Comparison of ENCODE assay signal across 14 mouse cellular contexts in the genomic region with DNA sequence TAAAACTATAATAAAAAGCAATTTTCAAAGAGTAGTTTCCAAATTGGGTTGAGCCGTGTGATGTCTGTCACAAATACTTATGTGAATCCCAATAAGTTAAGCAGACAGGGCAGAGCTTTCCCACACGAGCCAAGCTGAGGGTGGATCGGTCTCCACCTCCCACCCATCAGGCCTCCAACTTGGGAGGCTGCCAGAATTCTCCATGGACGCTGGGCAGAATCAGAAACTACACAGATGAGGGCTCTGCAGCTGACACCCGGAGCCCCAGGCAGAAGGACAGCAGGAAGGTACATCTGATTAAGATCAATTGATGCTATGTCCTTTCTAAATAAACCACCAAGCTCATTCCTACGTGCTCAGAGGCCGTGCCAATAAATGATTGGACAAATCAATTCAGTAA. TPM values are rescaled to one million over a fixed set of nuclear protein-coding genes. Genes with fewer than 3 reads are reported as not detected.
DNase-seq lines count a peak whose midpoint lies in the region.
"Had no signal": no experiment of that assay in that cellular context is flagged by ENCODE, and none has a peak within 500 bp of the region (broad histone marks: within the 10 kb centered on the region; RNA-seq: fewer than 3 reads in every experiment).

No protein-coding gene starts in this region.

- intact Hi-C loops in gastrocnemius, postnatal 14 days (cut with DNase I; ENCODE audit: low total_unique reads): no loop called here
- intact Hi-C loops in gastrocnemius, postnatal 36 days (cut with DNase I): no loop called here

- peak; percentile 20 for DNase-seq in gastrocnemius, postnatal 14 days
- no peak for DNase-seq in gastrocnemius, postnatal 36 days
- peak; percentile 45 for DNase-seq in kidney, postnatal 14 days
- no peak for DNase-seq in kidney, adult 8-10 months
- peak; percentile 31 for DNase-seq in adrenal gland, postnatal 14 days
- peak; percentile 68 for DNase-seq in lung, postnatal 10 days
- DNase-seq in ovary, postnatal 14 days (ENCODE audit: low spot score): no peak
- DNase-seq: cerebellum, adult 11 months; layer of hippocampus, postnatal 36 days; liver, embryonic 13.5 days; thymus, postnatal 36 days had no signal

RNA-seq across cellular contexts. Expression of a gene that starts 42.4 kb away (rescaled TPM):
- total RNA-seq in gastrocnemius, postnatal 14 days (2021): 1 to 10 TPM; 8.3 to 8.8 TPM
- total RNA-seq in gastrocnemius, postnatal 36 days (2021): 1 to 10 TPM; 3.8 to 3.9 TPM
- total RNA-seq in adrenal gland, postnatal 14 days (2021): 18.4 and 24.1 TPM in 2 replicates
- total RNA-seq: G1E; granulocyte monocyte progenitor cell, adult 5-6 weeks; megakaryocyte, adult 5-6 weeks had no signal

Comparison
In these comparisons a context has a peak if more than half of its experiments do, and no peak if none do; other contexts are left out.
1. DNase-seq: peak in gastrocnemius, postnatal 14 days (single experiment), kidney, postnatal 14 days (single experiment), adrenal gland, postnatal 14 days (single experiment) and lung, postnatal 10 days (single experiment); none in gastrocnemius, postnatal 36 days (0 of 2), kidney, adult 8-10 months (0 of 2) and ovary, postnatal 14 days (single experiment).